Mouse (Mus musculus): ENCODE data around the gene Drd3. TPM values are rescaled to one million over a fixed set of nuclear protein-coding genes. Genes with fewer than 3 reads are reported as not detected.

Gene Drd3
- polyA plus RNA-seq (2012) = not detected in 2 replicates

- H3K4me1 ChIP-seq (ENCODE audit: control insufficient read depth) = no peaks in the 10 kb centered on the region
- no peaks in the 10 kb centered on the region for H3K9me3 ChIP-seq (ENCODE audit: control insufficient read depth, low read length)
- no peaks in the 10 kb centered on the region for H3K27me3 ChIP-seq (ENCODE audit: control insufficient read depth)
- H3K4me3 ChIP-seq (replicated peaks) = no peak within 1 kb of the TSS
- H3K36me3 ChIP-seq (ENCODE audit: control insufficient read depth) = no peaks in the 10 kb centered on the region
- TF ChIP-seq TAL1 (IDR thresholded peaks at IDR 0.05; ENCODE audit: low read length) (no peak), GATA1 (IDR thresholded peaks at IDR 0.05; ENCODE audit: low read length) (no peak)
These were observed at the start of gene Drd3 for GRCm38 (mm10) chr16:43753751-43754150. TSS of gene Drd3 (plus strand) at chr16:43754026.

DNA sequence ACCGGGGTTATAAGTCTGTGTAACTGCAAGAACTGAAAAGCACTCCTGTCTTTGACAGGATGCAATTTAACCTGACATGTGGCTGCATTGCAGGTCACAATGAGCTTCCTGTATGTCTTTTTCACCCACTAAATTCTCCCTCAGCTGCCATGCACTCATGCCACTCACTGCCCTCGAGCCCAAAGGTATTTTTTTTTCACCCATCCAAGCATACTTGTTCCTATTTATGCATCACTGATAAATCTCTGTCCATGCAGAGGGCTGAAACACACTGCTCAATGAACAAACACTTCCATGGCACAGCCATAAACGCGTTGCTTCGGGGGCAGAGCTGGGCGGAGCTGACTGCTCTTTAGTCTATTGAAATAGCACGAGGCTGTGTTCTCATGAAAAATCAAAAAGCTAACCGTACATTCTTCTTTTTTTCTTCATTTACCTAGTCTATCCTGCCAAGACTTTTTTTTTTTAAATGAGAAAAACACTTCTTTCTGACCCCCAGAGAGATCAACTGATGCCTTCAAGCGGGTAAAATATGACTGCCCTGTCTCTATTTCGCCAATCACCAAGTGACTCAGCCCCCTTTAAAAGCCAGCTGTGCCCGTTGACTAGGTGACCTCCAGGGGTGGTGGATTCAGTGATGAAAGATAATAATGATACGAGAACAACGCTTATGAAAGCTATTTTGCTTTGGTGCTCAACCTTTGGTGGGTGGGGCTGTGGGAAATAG is 45.3 kb upstream of the Drd3 start:
- Histone ChIP-seq H3K36me3 (ENCODE audit: control insufficient read depth) (no peaks in the 10 kb centered on the region), H3K4me3 (replicated peaks) (no peak overlapping the region), H3K4me1 (ENCODE audit: control insufficient read depth) (no peaks in the 10 kb centered on the region), H3K27me3 (ENCODE audit: control insufficient read depth) (no peaks in the 10 kb centered on the region), H3K9me3 (ENCODE audit: control insufficient read depth, low read length) (no peaks in the 10 kb centered on the region)
- TF ChIP-seq TAL1 (IDR thresholded peaks at IDR 0.05; ENCODE audit: low read length) (no peak), GATA1 (IDR thresholded peaks at IDR 0.05; ENCODE audit: low read length) (no peak)

DNA sequence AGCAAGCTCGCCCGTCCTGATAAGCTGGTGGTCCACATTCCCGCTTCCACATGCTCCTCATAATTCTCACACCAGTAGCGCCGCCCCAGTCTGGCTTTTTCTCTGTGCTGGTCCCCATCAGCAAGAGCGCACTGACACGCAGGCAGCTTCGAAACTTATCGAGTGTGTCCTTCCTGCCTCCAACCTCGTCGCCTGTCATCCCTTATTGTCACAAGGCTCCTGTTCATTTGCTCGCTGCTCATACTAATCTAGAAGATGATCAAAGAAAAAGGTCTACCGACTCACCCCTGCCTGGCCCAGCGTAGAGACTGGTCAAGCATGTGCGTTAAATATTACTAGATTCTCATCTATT is 44.8 kb upstream of the Drd3 start:
- Histone ChIP-seq H3K36me3 (ENCODE audit: control insufficient read depth) (no peaks in the 10 kb centered on the region), H3K4me1 (ENCODE audit: control insufficient read depth) (no peaks in the 10 kb centered on the region), H3K9me3 (ENCODE audit: control insufficient read depth, low read length) (no peaks in the 10 kb centered on the region), H3K4me3 (replicated peaks) (no peak overlapping the region), H3K27me3 (ENCODE audit: control insufficient read depth) (no peaks in the 10 kb centered on the region)
- TF ChIP-seq TAL1 (IDR thresholded peaks at IDR 0.05; ENCODE audit: low read length) (no peak), GATA1 (IDR thresholded peaks at IDR 0.05; ENCODE audit: low read length) (no peak)

DNA sequence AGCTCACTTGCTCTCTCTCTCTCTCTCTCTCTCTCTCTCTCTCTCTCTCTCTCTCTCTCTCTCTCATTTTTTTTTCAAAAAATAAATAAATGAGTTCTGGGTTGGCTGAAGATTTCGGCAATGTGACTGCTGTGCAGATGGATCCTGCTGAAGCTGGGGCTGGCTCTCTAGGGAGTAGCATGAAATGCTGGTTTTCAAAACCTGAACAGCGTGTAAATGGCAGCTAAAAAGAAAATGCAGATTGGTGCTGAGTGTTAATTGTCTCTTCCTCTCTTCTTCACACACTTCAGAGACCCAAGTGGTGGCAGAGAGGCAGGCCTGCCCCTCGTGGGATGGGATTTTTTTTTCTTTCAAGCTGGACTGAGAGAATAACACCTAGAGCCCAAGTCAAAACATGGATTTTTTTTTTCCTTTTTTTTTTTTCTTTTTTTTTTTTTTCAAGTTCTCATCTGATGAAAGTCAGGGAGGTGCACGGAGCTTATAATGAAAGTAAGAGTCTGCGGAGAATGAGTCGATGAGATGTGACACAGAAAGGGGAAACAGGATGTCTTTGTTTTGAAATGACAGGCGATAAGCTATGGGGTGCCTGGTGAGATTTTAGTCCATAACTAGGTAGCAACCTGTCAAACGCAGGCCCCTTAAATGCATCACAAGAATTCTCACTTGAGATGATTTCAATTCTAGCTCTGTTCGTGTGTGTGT is 44.2 kb upstream of the Drd3 start:
- Histone ChIP-seq H3K4me3 (replicated peaks) (no peak overlapping the region), H3K9me3 (ENCODE audit: control insufficient read depth, low read length) (no peaks in the 10 kb centered on the region), H3K4me1 (ENCODE audit: control insufficient read depth) (no peaks in the 10 kb centered on the region), H3K36me3 (ENCODE audit: control insufficient read depth) (no peaks in the 10 kb centered on the region), H3K27me3 (ENCODE audit: control insufficient read depth) (no peaks in the 10 kb centered on the region)
- TF ChIP-seq GATA1 (IDR thresholded peaks at IDR 0.05; ENCODE audit: low read length) (no peak), TAL1 (IDR thresholded peaks at IDR 0.05; ENCODE audit: low read length) (no peak)

DNA sequence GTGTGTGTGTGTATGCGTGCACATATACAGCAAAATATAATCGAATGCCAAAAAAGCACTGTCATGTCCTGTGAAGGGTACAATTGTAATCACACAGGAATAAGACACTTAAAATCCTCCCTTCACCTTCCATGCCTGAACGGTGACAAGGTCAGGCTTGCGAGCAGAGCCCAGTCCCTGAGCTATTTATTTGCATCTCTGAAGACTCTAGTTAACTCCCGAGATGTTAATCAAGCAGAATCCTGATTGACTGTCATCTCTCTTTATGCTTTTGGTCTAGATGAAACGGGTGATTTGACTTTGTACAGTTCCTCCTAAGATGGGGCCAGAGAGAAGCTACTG is 43.7 kb upstream of the Drd3 start:
- TF ChIP-seq TAL1 (IDR thresholded peaks at IDR 0.05; ENCODE audit: low read length) (no peak), GATA1 (IDR thresholded peaks at IDR 0.05; ENCODE audit: low read length) (no peak)
- H3K4me1 ChIP-seq (ENCODE audit: control insufficient read depth) = no peaks in the 10 kb centered on the region
- no peaks in the 10 kb centered on the region for H3K27me3 ChIP-seq (ENCODE audit: control insufficient read depth)
- no peak overlapping the region for H3K4me3 ChIP-seq (replicated peaks)
- H3K36me3 ChIP-seq (ENCODE audit: control insufficient read depth) = no peaks in the 10 kb centered on the region
- no peaks in the 10 kb centered on the region for H3K9me3 ChIP-seq (ENCODE audit: control insufficient read depth, low read length)

GRCm38 (mm10) chr16:43710651-43711050 is 43.2 kb upstream of the Drd3 start:
- no peaks in the 10 kb centered on the region for H3K27me3 ChIP-seq (ENCODE audit: control insufficient read depth)
- no peaks in the 10 kb centered on the region for H3K36me3 ChIP-seq (ENCODE audit: control insufficient read depth)
- no peaks in the 10 kb centered on the region for H3K9me3 ChIP-seq (ENCODE audit: control insufficient read depth, low read length)
- H3K4me3 ChIP-seq (replicated peaks) = no peak overlapping the region
- no peak for TF ChIP-seq GATA1 (IDR thresholded peaks at IDR 0.05; ENCODE audit: low read length)
- TF ChIP-seq TAL1 (IDR thresholded peaks at IDR 0.05; ENCODE audit: low read length) = no peak
- no peaks in the 10 kb centered on the region for H3K4me1 ChIP-seq (ENCODE audit: control insufficient read depth)

DNA sequence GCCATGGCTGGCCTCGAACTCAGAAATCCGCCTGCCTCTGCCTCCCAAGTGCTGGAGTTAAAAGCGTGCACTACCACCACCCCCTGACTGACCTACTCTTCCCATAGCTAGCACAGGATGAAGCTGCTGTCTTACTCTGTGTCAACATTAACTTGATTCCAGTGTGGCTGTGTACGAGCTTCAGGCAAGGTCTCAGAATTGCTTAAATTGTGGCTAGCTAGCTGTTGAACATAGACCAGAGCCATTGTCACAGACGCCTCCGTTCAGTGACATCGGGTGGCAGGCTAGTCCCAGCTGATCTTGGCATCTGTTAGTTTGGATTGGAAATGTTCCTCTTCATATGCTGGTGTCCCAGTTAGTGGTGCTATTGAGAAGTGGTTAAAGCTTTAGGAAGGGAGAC is 42.5 kb upstream of the Drd3 start:
- no peak overlapping the region for H3K4me3 ChIP-seq (replicated peaks)
- no peaks in the 10 kb centered on the region for H3K4me1 ChIP-seq (ENCODE audit: control insufficient read depth)
- no peaks in the 10 kb centered on the region for H3K36me3 ChIP-seq (ENCODE audit: control insufficient read depth)
- no peak for TF ChIP-seq TAL1 (IDR thresholded peaks at IDR 0.05; ENCODE audit: low read length)
- TF ChIP-seq GATA1 (IDR thresholded peaks at IDR 0.05; ENCODE audit: low read length) = no peak
- no peaks in the 10 kb centered on the region for H3K27me3 ChIP-seq (ENCODE audit: control insufficient read depth)
- H3K9me3 ChIP-seq (ENCODE audit: control insufficient read depth, low read length) = no peaks in the 10 kb centered on the region

- TF ChIP-seq TAL1 (IDR thresholded peaks at IDR 0.05; ENCODE audit: low read length) (no peak), GATA1 (IDR thresholded peaks at IDR 0.05; ENCODE audit: low read length) (no peak)
- H3K9me3 ChIP-seq (ENCODE audit: control insufficient read depth, low read length) = peaks cover 3% of the 10 kb centered on the region; the same call in 1 of the 2 replicates
- no peaks in the 10 kb centered on the region for H3K4me1 ChIP-seq (ENCODE audit: control insufficient read depth)
- H3K27me3 ChIP-seq (ENCODE audit: control insufficient read depth) = no peaks in the 10 kb centered on the region
- H3K36me3 ChIP-seq (ENCODE audit: control insufficient read depth) = no peaks in the 10 kb centered on the region
- no peak overlapping the region for H3K4me3 ChIP-seq (replicated peaks)
These were observed 29.4 kb upstream of the Drd3 start for GRCm38 (mm10) chr16:43724444-43724843.

DNA sequence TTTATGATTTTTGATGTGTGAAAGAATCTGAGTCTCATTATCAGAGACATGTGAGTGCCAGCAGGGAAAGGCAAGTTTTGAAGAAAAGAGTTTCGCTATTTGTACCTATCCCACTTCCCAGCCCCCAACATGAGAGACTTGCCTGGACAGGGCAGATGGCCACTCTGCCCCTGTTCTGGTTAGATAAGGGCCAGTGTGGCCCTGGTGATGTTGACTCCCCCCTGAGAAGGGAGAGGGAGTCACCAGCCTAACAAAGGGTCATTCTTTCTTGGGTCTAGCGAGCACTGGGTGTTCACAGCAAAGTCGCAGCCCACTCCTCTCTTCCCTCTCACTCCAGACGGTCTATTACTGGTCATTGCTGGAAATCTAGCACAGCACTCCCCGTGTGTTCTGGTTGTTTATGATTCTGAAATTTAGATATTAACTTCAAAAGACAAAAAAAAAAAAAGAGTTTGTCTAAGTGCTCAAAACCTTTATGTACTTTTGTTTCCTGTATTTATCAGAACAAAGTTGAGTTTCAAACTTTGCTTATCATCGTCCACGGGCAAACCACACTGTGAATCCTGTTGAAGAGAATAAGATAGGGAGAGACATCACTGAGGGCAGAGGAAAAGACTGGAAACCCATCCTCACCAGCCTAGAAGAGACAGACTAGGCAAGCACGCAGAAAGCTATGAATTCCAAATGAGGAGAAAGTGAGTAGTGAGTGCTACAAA is 24.2 kb upstream of the Drd3 start:
- H3K4me1 ChIP-seq (ENCODE audit: control insufficient read depth) = no peaks in the 10 kb centered on the region
- no peaks in the 10 kb centered on the region for H3K36me3 ChIP-seq (ENCODE audit: control insufficient read depth)
- H3K4me3 ChIP-seq (replicated peaks) = no peak overlapping the region
- H3K27me3 ChIP-seq (ENCODE audit: control insufficient read depth) = no peaks in the 10 kb centered on the region
- peaks cover 9% of the 10 kb centered on the region for H3K9me3 ChIP-seq (ENCODE audit: control insufficient read depth, low read length)
- TF ChIP-seq TAL1 (IDR thresholded peaks at IDR 0.05; ENCODE audit: low read length) = no peak
- no peak for TF ChIP-seq GATA1 (IDR thresholded peaks at IDR 0.05; ENCODE audit: low read length)
